In genomic region chr9:60280786-60281185, GRCm38 (mm10) we compare ENCODE assay signal across 23 mouse cellular contexts.
DNase-seq lines count a peak whose midpoint lies in the region; ATAC-seq and TF ChIP-seq lines count a peak whose summit lies in the region.
"Had no signal": no experiment of that assay in that cellular context is flagged by ENCODE, and none has a peak within 500 bp of the region (broad histone marks: within the 10 kb centered on the region; RNA-seq: fewer than 3 reads in every experiment).

No protein-coding gene starts in this region.

- TF ChIP-seq POLR2A in kidney, adult 2 months (IDR thresholded peaks at IDR 0.05; ENCODE audit: low read depth, low read length): no peak

- TF ChIP-seq CTCF in kidney, adult 2 months (conservative IDR thresholded peaks at IDR 0.05; ENCODE audit: insufficient read depth, insufficient read length, low read depth, low read length): no peak

- DNase-seq in heart, embryonic 10.5 days (ENCODE audit: low spot score): no peak
- no peak for DNase-seq in heart, adult 9 months (ENCODE audit: low spot score in 2 of 2)
- no peak for DNase-seq in kidney, adult 2 months
- no peak for DNase-seq in left cerebral cortex, postnatal 36 days (ENCODE audit: low spot score in 2 of 2)
- DNase-seq: adrenal gland, adult 8-10 months; cerebellum, adult 8-10 months; cerebellum, postnatal 36 days; layer of hippocampus, adult 9-11 months; right cerebral cortex, adult 18-20 months; thymus, adult 18-20 months; thymus, postnatal 25 days had no signal

- no peaks in the 10 kb centered on the region for H3K9me3 ChIP-seq in heart, embryonic 10.5 days
- no peaks in the 10 kb centered on the region for H3K9me3 ChIP-seq in kidney, embryonic 16.5 days (ENCODE audit: low read length)
- no peaks in the 10 kb centered on the region for H3K9me3 ChIP-seq in intestine, embryonic 15.5 days
- no peaks in the 10 kb centered on the region for H3K9me3 ChIP-seq in liver, embryonic 16.5 days (replicated peaks; ENCODE audit: control insufficient read depth, low read length)
- H3K9me3 ChIP-seq: forebrain, embryonic 13.5 days; hindbrain, embryonic 10.5 days; hindbrain, embryonic 15.5 days; midbrain, embryonic 12.5 days; neural tube, embryonic 12.5 days had no signal

- no peak overlapping the region for H3K4me3 ChIP-seq in heart, embryonic 10.5 days
- no peak overlapping the region for H3K4me3 ChIP-seq in kidney, embryonic 16.5 days (ENCODE audit: low read length)
- H3K4me3 ChIP-seq in kidney, adult 2 months (ENCODE audit: insufficient read depth, low read depth, low read length): no peak overlapping the region
- no peak overlapping the region for H3K4me3 ChIP-seq in intestine, embryonic 15.5 days (replicated peaks)
- H3K4me3 ChIP-seq in liver, embryonic 16.5 days (ENCODE audit: low read depth, low read length): no peak overlapping the region
- H3K4me3 ChIP-seq: forebrain, embryonic 13.5 days; hindbrain, embryonic 10.5 days; hindbrain, embryonic 15.5 days; midbrain, embryonic 12.5 days; myocyte; neural tube, embryonic 12.5 days had no signal

- no peak overlapping the region for H3K9ac ChIP-seq in kidney, embryonic 16.5 days (replicated peaks; ENCODE audit: low read length)
- no peak overlapping the region for H3K9ac ChIP-seq in intestine, embryonic 15.5 days
- H3K9ac ChIP-seq in liver, embryonic 16.5 days (ENCODE audit: low read depth, low read length): no peak overlapping the region; the same call in 1 of the 2 replicates
- H3K9ac ChIP-seq: forebrain, embryonic 13.5 days; hindbrain, embryonic 15.5 days; midbrain, embryonic 12.5 days; neural tube, embryonic 12.5 days had no signal

- H3K27ac ChIP-seq in heart, embryonic 10.5 days: peak overlapping the region; percentile 47; the same call in 1 of the 2 replicates
- H3K27ac ChIP-seq in kidney, embryonic 16.5 days (ENCODE audit: low read length): 0 out of 2 replicates have a peak overlapping the region, but pooled peaks have one; percentile 4
- H3K27ac ChIP-seq in kidney, adult 2 months (ENCODE audit: insufficient read depth, low read depth, low read length): no peak overlapping the region
- 0 out of 2 replicates have a peak overlapping the region, but pooled peaks have one; percentile 54 for H3K27ac ChIP-seq in intestine, embryonic 15.5 days
- H3K27ac ChIP-seq in liver, embryonic 16.5 days (ENCODE audit: low read length): 0 out of 2 replicates have a peak overlapping the region, but pooled peaks have one; percentile 28
- H3K27ac ChIP-seq: forebrain, embryonic 13.5 days; hindbrain, embryonic 10.5 days; hindbrain, embryonic 15.5 days; midbrain, embryonic 12.5 days; neural tube, embryonic 12.5 days had no signal

- H3K36me3 ChIP-seq in heart, embryonic 10.5 days: no peaks in the 10 kb centered on the region
- no peaks in the 10 kb centered on the region for H3K36me3 ChIP-seq in kidney, embryonic 16.5 days (ENCODE audit: insufficient read depth, low read length)
- no peaks in the 10 kb centered on the region for H3K36me3 ChIP-seq in kidney, adult 2 months (ENCODE audit: control insufficient read depth, insufficient read depth, low read length)
- no peaks in the 10 kb centered on the region for H3K36me3 ChIP-seq in intestine, embryonic 15.5 days
- H3K36me3 ChIP-seq in liver, embryonic 16.5 days (ENCODE audit: control insufficient read depth, insufficient read depth): no peaks in the 10 kb centered on the region
- H3K36me3 ChIP-seq: hindbrain, embryonic 10.5 days; hindbrain, embryonic 15.5 days; midbrain, embryonic 12.5 days; neural tube, embryonic 12.5 days had no signal

- no peak for ATAC-seq in kidney, embryonic 16.5 days (ENCODE audit: low FRiP score, low TSS enrichment)
- ATAC-seq in intestine, embryonic 15.5 days: peak; percentile 26; the same call in 1 of the 2 replicates
- peak; percentile 35; the same call in 1 of the 2 replicates for ATAC-seq in liver, embryonic 16.5 days (ENCODE audit: low read depth)
- ATAC-seq in megakaryocyte progenitor cell, adult 5-6 weeks (replicated peaks; ENCODE audit: poor library complexity): no peak
- ATAC-seq: forebrain, embryonic 13.5 days had no signal

- H3K4me1 ChIP-seq in heart, embryonic 10.5 days: peaks cover 37% of the 10 kb centered on the region
- peaks cover 39% of the 10 kb centered on the region for H3K4me1 ChIP-seq in kidney, embryonic 16.5 days (ENCODE audit: insufficient read depth, low read length)
- H3K4me1 ChIP-seq in kidney, adult 2 months (ENCODE audit: control insufficient read depth, insufficient read depth, low read length): 0 out of 2 replicates have a peak, but pooled peaks cover 3% of the 10 kb centered on the region
- peaks cover 14% of the 10 kb centered on the region; the same call in 1 of the 2 replicates for H3K4me1 ChIP-seq in intestine, embryonic 15.5 days (replicated peaks)
- H3K4me1 ChIP-seq in liver, embryonic 16.5 days (ENCODE audit: control insufficient read depth, low read depth, low read length): peaks cover 26% of the 10 kb centered on the region

- H3K27me3 ChIP-seq in heart, embryonic 10.5 days (ENCODE audit: insufficient read depth, poor library complexity, severe bottlenecking): no peaks in the 10 kb centered on the region
- H3K27me3 ChIP-seq in kidney, embryonic 16.5 days (ENCODE audit: insufficient read depth, low read length): no peaks in the 10 kb centered on the region
- H3K27me3 ChIP-seq in kidney, adult 2 months (replicated peaks; ENCODE audit: control insufficient read depth, insufficient read depth, low read length): no peaks in the 10 kb centered on the region
- no peaks in the 10 kb centered on the region for H3K27me3 ChIP-seq in intestine, embryonic 15.5 days (replicated peaks)
- H3K27me3 ChIP-seq in liver, embryonic 16.5 days (ENCODE audit: control insufficient read depth, insufficient read depth, low read depth, low read length): no peaks in the 10 kb centered on the region
- H3K27me3 ChIP-seq: CH12.LX; hindbrain, embryonic 15.5 days; neural tube, embryonic 12.5 days had no signal

- intact Hi-C loops in left cerebral cortex, postnatal 36 days (cut with DNase I): no loop called here

- WGBS in heart, embryonic 10.5 days: 78% methylated on average over 5 of the region's 5 CpGs
- 83% methylated on average over 5 of the region's 5 CpGs for WGBS in kidney, embryonic 16.5 days
- WGBS in kidney, adult 2 months: 90% methylated on average over 5 of the region's 5 CpGs
- 82% methylated on average over 5 of the region's 5 CpGs for WGBS in intestine, embryonic 15.5 days
- WGBS in liver, embryonic 16.5 days (ENCODE audit: insufficient replicate concordance): 56% methylated on average over 5 of the region's 5 CpGs

- H3K4me2 ChIP-seq in kidney, embryonic 16.5 days (replicated peaks; ENCODE audit: low read depth, low read length): no peak overlapping the region
- no peak overlapping the region for H3K4me2 ChIP-seq in intestine, embryonic 15.5 days (replicated peaks)
- peak overlapping the region; percentile 5; the same call in 1 of the 2 replicates for H3K4me2 ChIP-seq in liver, embryonic 16.5 days (ENCODE audit: low read depth, low read length)
- H3K4me2 ChIP-seq: forebrain, embryonic 13.5 days; heart, embryonic 11.5 days; hindbrain, embryonic 15.5 days; midbrain, embryonic 12.5 days; neural tube, embryonic 12.5 days had no signal

Comparison
In these comparisons a context has a peak if more than half of its experiments do, and no peak if none do; other contexts are left out.
1. ATAC-seq: peak in intestine, embryonic 15.5 days (single experiment) and liver, embryonic 16.5 days (single experiment); none in kidney, embryonic 16.5 days (single experiment) and megakaryocyte progenitor cell, adult 5-6 weeks (single experiment).